Mouse (Mus musculus) left cerebral cortex, adult 2 months (tissue): ENCODE measurements at regions not wholly inside any gene's neighbourhood (a gene's known extent, or its start where the extent isn't known, plus 50 kb on each side); places are given as distances from the start of the nearest gene placed in this dataset.

Experiments
- DNase-seq, 2 experiments: peaks; one replicate each; pipeline ENCODE4 v3.0.0; 2021 to 2022; ENCODE audit warnings: low spot score in 2 of 2, mixed read lengths in 1 of 2; ENCODE audit errors: extremely low spot score in 1 of 2
- H3K27ac ChIP-seq: fragments of 200-600 bp; 2 replicates; pipeline ENCODE4 v1.8.1; 2022
- H3K4me3 ChIP-seq: fragments of 200-600 bp; 2 replicates; pipeline ENCODE4 v1.8.1; 2022
- CTCF ChIP-seq: fragments of 200-600 bp; IDR thresholded peaks from 2 replicates; pipeline ENCODE4 v1.8.1; 2022; ENCODE audit warnings: antibody characterized with exemption, mild to moderate bottlenecking, moderate library complexity
- intact Hi-C: fragments of 180-260 bp; cut with DNase I; formaldehyde crosslinking; loops from one replicate; pipeline ENCODE4 v1.15.1; 2025

DNA sequence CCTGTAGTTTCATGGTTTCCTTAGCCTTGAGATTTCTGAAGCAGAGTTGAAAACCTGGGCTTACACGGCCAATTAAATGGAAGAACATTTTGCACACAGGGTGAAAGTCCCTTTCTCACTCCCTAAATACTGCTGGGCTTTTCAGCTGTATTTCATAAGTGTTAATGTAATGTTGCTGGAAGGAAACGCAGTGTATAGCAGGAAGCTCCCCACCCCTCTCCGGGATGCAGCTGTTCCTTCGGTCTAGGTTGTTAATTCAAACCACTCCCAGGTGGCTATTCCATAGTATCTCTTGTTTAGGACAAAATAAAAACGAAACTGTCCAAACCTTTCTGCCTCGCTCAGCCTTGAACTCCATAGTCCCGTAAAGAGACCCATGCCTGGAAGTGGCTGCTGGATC lies 269.4 kb upstream of the Habp2 start:
- TF ChIP-seq CTCF = no peak
- no peak for DNase-seq
- Histone ChIP-seq H3K4me3 (no peak overlapping the region), H3K27ac (no peak overlapping the region)
- intact Hi-C loops = no loop called here

DNA sequence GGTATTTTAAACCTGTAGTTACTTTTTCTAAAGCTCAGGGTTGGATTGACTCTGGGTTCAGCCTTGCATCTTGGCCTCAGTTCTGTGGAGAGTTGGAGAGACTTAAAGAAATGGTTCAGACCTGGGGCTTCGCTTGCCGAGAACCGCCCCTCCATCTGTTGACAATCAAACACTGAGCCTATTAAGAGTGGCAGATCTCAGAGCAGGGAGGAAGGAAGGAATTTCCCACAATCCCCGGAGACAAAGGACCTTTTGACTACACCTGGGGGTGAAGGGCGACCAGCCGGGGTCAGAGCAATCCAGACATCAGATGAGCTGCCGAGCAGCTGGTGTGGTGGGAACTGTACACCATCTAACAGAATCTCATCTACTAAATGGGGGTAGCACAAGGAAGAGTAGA lies 267.8 kb upstream of the Habp2 start:
- no peak for TF ChIP-seq CTCF

GRCm38 (mm10) chr19:56022348-56022747 lies 264.6 kb upstream of the Habp2 start:
- Histone ChIP-seq H3K27ac (no peak overlapping the region), H3K4me3 (no peak overlapping the region)
- DNase-seq = no peak
- intact Hi-C loops = no loop called here
- TF ChIP-seq CTCF = no peak

More for the DNA sequence above, 267.8 kb upstream of the Habp2 start:
- no peak for DNase-seq
- H3K27ac ChIP-seq = no peak overlapping the region
- no peak overlapping the region for H3K4me3 ChIP-seq
- intact Hi-C loops = no loop called here

DNA sequence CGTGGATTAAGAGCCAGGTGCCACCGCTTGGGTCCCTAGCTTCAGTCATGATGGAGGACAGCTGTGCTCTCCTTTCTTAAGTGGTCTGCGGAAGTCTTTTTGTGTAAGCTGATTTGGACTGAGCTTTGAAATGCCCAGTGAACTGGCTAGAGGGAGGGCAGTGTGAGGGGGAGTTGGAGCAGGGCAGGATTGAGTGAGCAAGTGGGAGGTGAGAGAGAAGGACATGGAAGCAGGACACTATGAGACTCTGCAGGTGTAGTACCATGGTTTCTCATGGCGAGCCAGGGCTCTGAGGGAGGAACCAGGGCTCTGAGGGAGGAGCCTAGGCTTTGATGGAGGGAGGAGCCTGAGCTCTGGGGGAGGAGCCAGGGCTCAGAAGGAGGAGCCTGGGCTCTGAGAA lies 262.3 kb upstream of the Habp2 start:
- intact Hi-C loops = no loop called here
- DNase-seq = no peak
- H3K4me3 ChIP-seq = no peak overlapping the region
- no peak overlapping the region for H3K27ac ChIP-seq
- TF ChIP-seq CTCF = no peak

DNA sequence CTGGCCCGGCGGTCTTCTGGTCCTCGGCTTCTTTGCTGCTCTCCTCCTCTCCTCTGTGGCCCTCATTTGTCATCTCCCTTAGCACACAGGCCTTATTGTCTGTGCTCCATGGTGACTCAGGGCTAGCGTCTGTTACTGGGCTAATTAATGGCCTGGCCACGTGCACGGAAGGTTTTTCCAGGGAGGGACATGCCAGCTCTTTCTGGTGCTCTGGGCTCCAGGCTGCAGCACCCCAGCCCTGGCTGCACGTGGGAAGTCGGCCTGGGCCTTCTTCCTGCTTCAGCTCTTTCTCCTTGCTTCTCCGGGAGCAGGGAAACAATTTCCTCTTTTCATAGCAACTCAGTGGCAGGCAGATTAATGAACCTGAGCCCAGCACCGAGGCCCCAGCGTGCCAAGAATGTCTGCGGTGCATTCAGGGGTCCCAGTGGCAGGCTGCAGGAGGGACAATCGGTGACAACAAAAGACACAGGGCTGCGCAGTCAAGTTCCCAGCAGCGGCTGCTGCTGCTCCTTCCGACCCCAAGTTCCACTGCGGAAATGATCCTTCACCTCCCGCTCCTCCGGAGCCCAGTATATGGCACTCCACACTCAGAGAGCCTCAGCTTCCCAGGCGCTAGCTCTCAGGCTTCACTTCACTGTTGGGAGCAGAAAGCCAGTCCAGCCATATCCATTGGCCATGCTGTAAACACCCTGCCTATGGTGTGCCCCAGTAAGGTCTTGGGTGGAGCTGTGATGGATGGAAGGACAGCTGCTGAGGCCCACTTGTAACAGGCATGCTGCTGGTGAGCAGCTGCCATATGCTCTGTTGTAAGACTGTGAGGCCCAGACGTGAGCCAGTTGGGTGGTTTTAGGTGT lies 257.3 kb upstream of the Habp2 start:
- intact Hi-C loops = no loop called here
- no peak overlapping the region for H3K4me3 ChIP-seq
- TF ChIP-seq CTCF = no peak
- DNase-seq = peak; percentile 28 to 67
- H3K27ac ChIP-seq = no peak overlapping the region; the same call in 1 of the 2 replicates

- intact Hi-C loops = no loop called here
- no peak for TF ChIP-seq CTCF
- H3K27ac ChIP-seq = no peak overlapping the region
Measured at GRCm38 (mm10) chr19:56030401-56030925, 256.5 kb upstream of the Habp2 start.

DNA sequence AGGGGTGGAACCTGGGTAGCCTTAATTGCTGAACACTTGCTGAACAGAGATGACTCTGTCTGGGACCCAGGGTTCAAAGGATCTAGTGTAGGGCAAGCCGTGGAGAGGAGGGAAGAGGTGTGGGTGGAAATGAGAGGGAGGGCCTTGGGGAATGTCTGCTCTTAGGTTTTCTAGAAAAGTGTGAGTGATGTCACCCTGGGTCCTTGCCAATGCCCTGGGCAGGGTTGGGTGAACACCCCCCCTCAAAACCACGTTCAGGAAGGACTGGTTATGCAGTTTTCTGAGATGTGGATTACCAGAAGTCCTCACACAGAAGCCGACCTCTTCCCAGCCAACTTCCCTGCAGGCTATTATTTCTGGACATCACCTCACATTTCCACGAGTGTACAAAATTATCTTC lies 252.4 kb upstream of the Habp2 start:
- TF ChIP-seq CTCF = no peak

More at GRCm38 (mm10) chr19:56030401-56030925, 256.5 kb upstream of the Habp2 start:
- H3K4me3 ChIP-seq = no peak overlapping the region
- no peak for DNase-seq

GRCm38 (mm10) chr19:56037584-56037983 lies 249.4 kb upstream of the Habp2 start:
- Histone ChIP-seq H3K27ac (no peak overlapping the region), H3K4me3 (no peak overlapping the region)
- no peak for TF ChIP-seq CTCF
- intact Hi-C loops = no loop called here
- DNase-seq = no peak

More for the DNA sequence above, 252.4 kb upstream of the Habp2 start:
- Histone ChIP-seq H3K4me3 (no peak overlapping the region), H3K27ac (no peak overlapping the region)
- DNase-seq = no peak
- intact Hi-C loops = no loop called here

- Histone ChIP-seq H3K27ac (no peak overlapping the region), H3K4me3 (no peak overlapping the region)
- DNase-seq = no peak
- no peak for TF ChIP-seq CTCF
- intact Hi-C loops = no loop called here
Measured at GRCm38 (mm10) chr19:56039091-56040004, 247.6 kb upstream of the Habp2 start.

DNA sequence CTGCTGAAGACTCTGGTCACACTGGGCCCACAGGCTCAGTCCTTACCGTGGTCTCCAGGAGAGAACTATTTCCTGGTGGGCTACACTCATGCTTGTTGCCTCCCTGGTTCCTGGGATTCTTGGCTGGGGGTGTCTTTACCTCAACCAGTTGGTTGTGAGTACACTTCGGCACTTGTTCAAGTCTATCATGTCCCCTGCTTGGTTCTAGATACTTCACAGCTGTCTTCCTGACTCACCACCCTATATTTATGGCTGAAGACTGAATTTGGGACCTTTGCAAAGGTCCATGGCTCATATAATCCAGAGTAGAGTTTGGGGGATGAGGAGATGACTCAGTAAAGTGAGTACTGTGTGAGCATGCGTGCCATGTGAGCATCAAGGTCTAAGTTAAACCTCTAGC lies 245.0 kb upstream of the Habp2 start:
- no peak for DNase-seq
- Histone ChIP-seq H3K4me3 (no peak overlapping the region), H3K27ac (no peak overlapping the region)
- intact Hi-C loops = no loop called here
- no peak for TF ChIP-seq CTCF

DNA sequence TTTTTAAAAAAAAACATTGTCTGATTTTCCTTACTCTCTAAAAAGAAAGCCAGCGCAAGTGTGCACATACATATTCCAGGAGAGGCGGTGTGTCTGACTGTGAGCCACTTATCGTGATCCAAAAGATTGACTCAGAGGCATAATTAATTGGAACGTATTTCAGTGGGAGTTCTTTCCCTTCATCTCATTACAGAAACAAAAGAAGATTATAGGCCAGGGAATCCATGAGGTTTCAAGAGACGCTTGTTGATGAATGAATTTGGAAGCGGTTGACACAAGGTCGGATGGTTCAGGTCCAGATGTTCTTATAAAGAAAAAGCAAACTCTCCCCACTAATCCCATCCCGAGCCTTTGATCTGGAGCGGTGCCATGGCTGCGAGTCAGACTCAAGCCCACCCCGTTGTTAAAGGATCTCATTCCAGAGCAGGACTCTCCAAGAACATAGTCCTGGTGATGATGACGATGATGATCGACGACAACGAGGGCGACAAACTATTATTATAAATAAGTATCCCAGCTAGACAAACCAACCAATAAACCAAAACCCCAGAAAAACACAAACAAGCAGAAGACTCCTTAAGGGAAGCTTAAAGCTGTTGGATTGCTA lies 240.1 kb upstream of the Habp2 start:
- intact Hi-C loops = no loop called here
- TF ChIP-seq CTCF = no peak
- no peak for DNase-seq
- Histone ChIP-seq H3K27ac (no peak overlapping the region), H3K4me3 (no peak overlapping the region)
